Mouse (Mus musculus) E14TG2a.4 (cell line): ENCODE measurements around the gene Cacna1d.

Experiments used
- CTCF ChIP-seq: conservative IDR thresholded peaks from 2 replicates; pipeline ENCODE4 v1.5.1; 2014; ENCODE audit warnings: low read length
- NANOG ChIP-seq: IDR thresholded peaks from 2 replicates; pipeline ENCODE4 v1.6.1; 2014; ENCODE audit warnings: borderline replicate concordance, low read length, mixed read lengths
- POU5F1 ChIP-seq: IDR thresholded peaks from 2 replicates; pipeline ENCODE4 v1.6.1; 2014; ENCODE audit warnings: low read length, borderline replicate concordance

GRCm38 (mm10) chr14:30270350-30270749 is 220.9 kb downstream of the Cacna1d start:
- TF ChIP-seq CTCF, result no peak
- no peak for TF ChIP-seq NANOG
- TF ChIP-seq POU5F1, result no peak
